Mouse (Mus musculus) testis, adult 2 months (tissue): ENCODE measurements around the gene Lmna.

Experiments
- CTCF ChIP-seq: fragments of 200-500 bp; IDR thresholded peaks from 2 replicates; pipeline ENCODE4 v1.5.1; 2012; ENCODE audit warnings: low read depth, mild to moderate bottlenecking, inconsistent platforms, low read length, moderate library complexity; ENCODE audit not compliant: control insufficient read depth, insufficient read depth, insufficient replicate concordance
- POLR2A ChIP-seq: fragments of 200-500 bp; IDR thresholded peaks from 2 replicates; pipeline ENCODE4 v1.6.1; 2012; ENCODE audit warnings: low read depth, mild to moderate bottlenecking, inconsistent platforms, low read length, moderate library complexity; ENCODE audit not compliant: control insufficient read depth

DNA sequence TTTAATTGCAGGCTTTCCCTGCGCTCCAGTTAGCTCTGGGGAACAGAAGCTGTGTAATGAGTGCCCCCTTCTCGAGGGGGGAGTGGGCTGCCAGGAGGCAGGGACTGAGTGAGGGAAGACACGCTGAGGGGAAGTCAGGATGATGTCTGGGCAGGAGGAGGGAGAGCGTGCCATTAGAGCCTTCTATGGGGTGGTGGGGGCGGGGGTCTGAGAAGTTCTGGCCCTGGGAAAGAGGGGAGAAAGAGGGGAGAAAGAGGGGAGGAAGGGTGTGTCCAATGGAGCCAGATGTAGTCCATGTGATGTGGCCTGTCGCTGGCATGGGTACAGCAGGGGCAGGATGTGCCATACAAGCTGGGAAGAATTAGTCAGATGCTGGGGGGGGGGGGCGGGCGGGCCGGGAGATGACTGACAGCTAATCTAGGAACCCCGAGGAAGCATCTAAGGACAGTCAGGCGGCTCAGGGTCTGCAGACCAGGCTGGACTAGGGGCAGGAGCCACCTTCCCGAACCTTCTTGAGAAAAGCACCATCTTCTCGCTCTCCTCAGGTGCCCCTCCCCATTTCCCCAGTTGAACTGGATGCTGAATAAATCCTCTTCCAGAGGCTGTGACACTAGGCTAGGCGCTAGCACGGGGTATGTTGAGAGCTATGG is 3.3 kb upstream of the Lmna start:
- TF ChIP-seq POLR2A = no peak
- no peak for TF ChIP-seq CTCF
